Mouse (Mus musculus): ENCODE data around the gene Gpa33. TPM values are rescaled to one million over a fixed set of nuclear protein-coding genes. Genes with fewer than 3 reads are reported as not detected.

The Gpa33 gene
- polyA plus RNA-seq, 1 experiment: 0.37 TPM

- no peak overlapping the region for H3ac ChIP-seq (ENCODE audit: control insufficient read depth, insufficient read length, low read depth)
- no peaks in the 10 kb centered on the region for H3K79me2 ChIP-seq (ENCODE audit: control insufficient read depth, insufficient read depth)
- TF ChIP-seq CTCF (IDR thresholded peaks at IDR 0.05; ENCODE audit: control insufficient read depth, insufficient read depth, insufficient read length): no peak
- no peak overlapping the region for H3K4me3 ChIP-seq (ENCODE audit: insufficient read depth, poor library complexity, severe bottlenecking)
- no peaks in the 10 kb centered on the region for H3K36me3 ChIP-seq (ENCODE audit: control insufficient read depth, insufficient read depth)
- H3K27me3 ChIP-seq (ENCODE audit: control insufficient read depth, insufficient read depth, insufficient read length): no peaks in the 10 kb centered on the region
- no peaks in the 10 kb centered on the region for H3K79me3 ChIP-seq (ENCODE audit: low read depth)
Observed at GRCm38 (mm10) chr1:166146626-166147025, 16.6 kb downstream of the Gpa33 start.

GRCm38 (mm10) chr1:166147657-166148056 lies 17.6 kb downstream of the Gpa33 start:
- H3K36me3 ChIP-seq (ENCODE audit: control insufficient read depth, insufficient read depth): no peaks in the 10 kb centered on the region
- no peak overlapping the region for H3K4me3 ChIP-seq (ENCODE audit: insufficient read depth, poor library complexity, severe bottlenecking)
- no peaks in the 10 kb centered on the region for H3K79me3 ChIP-seq (ENCODE audit: low read depth)
- TF ChIP-seq CTCF (IDR thresholded peaks at IDR 0.05; ENCODE audit: control insufficient read depth, insufficient read depth, insufficient read length) (no peak), MAX (IDR thresholded peaks at IDR 0.05) (no peak), CEBPB (IDR thresholded peaks at IDR 0.05; ENCODE audit: low read depth) (no peak), USF1 (IDR thresholded peaks at IDR 0.05; ENCODE audit: low read depth) (no peak), MYOG (IDR thresholded peaks at IDR 0.05; ENCODE audit: control insufficient read depth, extremely low read depth, insufficient read length) (no peak)
- no peak overlapping the region for H3ac ChIP-seq (ENCODE audit: control insufficient read depth, insufficient read length, low read depth)
- H3K79me2 ChIP-seq (ENCODE audit: control insufficient read depth, insufficient read depth): no peaks in the 10 kb centered on the region
- no peaks in the 10 kb centered on the region for H3K27me3 ChIP-seq (ENCODE audit: control insufficient read depth, insufficient read depth, insufficient read length)

- no peak overlapping the region for H3ac ChIP-seq (ENCODE audit: control insufficient read depth, insufficient read length, low read depth)
- H3K27me3 ChIP-seq (ENCODE audit: control insufficient read depth, insufficient read depth, insufficient read length): no peaks in the 10 kb centered on the region
- no peaks in the 10 kb centered on the region for H3K79me2 ChIP-seq (ENCODE audit: control insufficient read depth, insufficient read depth)
- no peaks in the 10 kb centered on the region for H3K79me3 ChIP-seq (ENCODE audit: low read depth)
- TF ChIP-seq CTCF (IDR thresholded peaks at IDR 0.05; ENCODE audit: control insufficient read depth, insufficient read depth, insufficient read length): no peak
- no peak for TF ChIP-seq MAX (IDR thresholded peaks at IDR 0.05)
- TF ChIP-seq MYOG (IDR thresholded peaks at IDR 0.05; ENCODE audit: control insufficient read depth, extremely low read depth, insufficient read length): no peak
- no peak for TF ChIP-seq MYOD1 (IDR thresholded peaks at IDR 0.05; ENCODE audit: control insufficient read depth, insufficient read length, low read depth)
- no peaks in the 10 kb centered on the region for H3K36me3 ChIP-seq (ENCODE audit: control insufficient read depth, insufficient read depth)
- no peak overlapping the region for H3K4me3 ChIP-seq (ENCODE audit: insufficient read depth, poor library complexity, severe bottlenecking)
Observed at GRCm38 (mm10) chr1:166149441-166149840, 19.4 kb downstream of the Gpa33 start.

GRCm38 (mm10) chr1:166150035-166150434 lies 20.0 kb downstream of the Gpa33 start:
- no peaks in the 10 kb centered on the region for H3K79me2 ChIP-seq (ENCODE audit: control insufficient read depth, insufficient read depth)
- H3K27me3 ChIP-seq (ENCODE audit: control insufficient read depth, insufficient read depth, insufficient read length): peaks cover 2% of the 10 kb centered on the region
- TF ChIP-seq MYOD1 (IDR thresholded peaks at IDR 0.05; ENCODE audit: control insufficient read depth, insufficient read length, low read depth) (no peak), MAX (IDR thresholded peaks at IDR 0.05) (no peak), CTCF (IDR thresholded peaks at IDR 0.05; ENCODE audit: control insufficient read depth, insufficient read depth, insufficient read length) (no peak), MYOG (IDR thresholded peaks at IDR 0.05; ENCODE audit: control insufficient read depth, extremely low read depth, insufficient read length) (no peak), USF1 (IDR thresholded peaks at IDR 0.05; ENCODE audit: low read depth) (no peak), FOSL1 (IDR thresholded peaks at IDR 0.05; ENCODE audit: insufficient read depth, low read length, poor library complexity, severe bottlenecking) (no peak)
- no peak overlapping the region for H3K4me3 ChIP-seq (ENCODE audit: insufficient read depth, poor library complexity, severe bottlenecking)
- H3K36me3 ChIP-seq (ENCODE audit: control insufficient read depth, insufficient read depth): no peaks in the 10 kb centered on the region
- H3ac ChIP-seq (ENCODE audit: control insufficient read depth, insufficient read length, low read depth): no peak overlapping the region
- H3K79me3 ChIP-seq (ENCODE audit: low read depth): no peaks in the 10 kb centered on the region

GRCm38 (mm10) chr1:166151341-166151740 lies 21.3 kb downstream of the Gpa33 start:
- no peak overlapping the region for H3K4me3 ChIP-seq (ENCODE audit: insufficient read depth, poor library complexity, severe bottlenecking)
- no peaks in the 10 kb centered on the region for H3K36me3 ChIP-seq (ENCODE audit: control insufficient read depth, insufficient read depth)
- no peaks in the 10 kb centered on the region for H3K79me3 ChIP-seq (ENCODE audit: low read depth)
- peaks cover 9% of the 10 kb centered on the region for H3K27me3 ChIP-seq (ENCODE audit: control insufficient read depth, insufficient read depth, insufficient read length)
- H3K79me2 ChIP-seq (ENCODE audit: control insufficient read depth, insufficient read depth): no peaks in the 10 kb centered on the region
- TF ChIP-seq MYOD1 (IDR thresholded peaks at IDR 0.05; ENCODE audit: control insufficient read depth, insufficient read length, low read depth) (no peak), MYOG (IDR thresholded peaks at IDR 0.05; ENCODE audit: control insufficient read depth, extremely low read depth, insufficient read length) (no peak), USF1 (IDR thresholded peaks at IDR 0.05; ENCODE audit: low read depth) (no peak), CEBPB (IDR thresholded peaks at IDR 0.05; ENCODE audit: low read depth) (no peak), CTCF (IDR thresholded peaks at IDR 0.05; ENCODE audit: control insufficient read depth, insufficient read depth, insufficient read length) (no peak), MAX (IDR thresholded peaks at IDR 0.05) (no peak), FOSL1 (IDR thresholded peaks at IDR 0.05; ENCODE audit: insufficient read depth, low read length, poor library complexity, severe bottlenecking) (no peak)
- no peak overlapping the region for H3ac ChIP-seq (ENCODE audit: control insufficient read depth, insufficient read length, low read depth)

- H3K4me3 ChIP-seq (ENCODE audit: insufficient read depth, poor library complexity, severe bottlenecking): no peak overlapping the region
- no peaks in the 10 kb centered on the region for H3K79me3 ChIP-seq (ENCODE audit: low read depth)
- peaks cover 9% of the 10 kb centered on the region for H3K27me3 ChIP-seq (ENCODE audit: control insufficient read depth, insufficient read depth, insufficient read length)
- H3ac ChIP-seq (ENCODE audit: control insufficient read depth, insufficient read length, low read depth): no peak overlapping the region
- H3K36me3 ChIP-seq (ENCODE audit: control insufficient read depth, insufficient read depth): no peaks in the 10 kb centered on the region
- H3K79me2 ChIP-seq (ENCODE audit: control insufficient read depth, insufficient read depth): no peaks in the 10 kb centered on the region
- no peak for TF ChIP-seq CEBPB (IDR thresholded peaks at IDR 0.05; ENCODE audit: low read depth)
Observed at GRCm38 (mm10) chr1:166152034-166152433, 22.0 kb downstream of the Gpa33 start.

All from C2C12 (cell line).